Mouse (Mus musculus): ENCODE data around the gene Arhgap10. TPM values are rescaled to one million over a fixed set of nuclear protein-coding genes. Genes with fewer than 3 reads are reported as not detected.

Gene Arhgap10
- polyA plus RNA-seq, 1 experiment from 2014 or later = 26.1 TPM

- 92% methylated on average over 5 of the region's 5 CpGs for WGBS
- DNase-seq (ENCODE audit: low spot score) = no peak
Observed at GRCm38 (mm10) chr8:77275571-77275970, 242.2 kb downstream of the Arhgap10 start.

DNA sequence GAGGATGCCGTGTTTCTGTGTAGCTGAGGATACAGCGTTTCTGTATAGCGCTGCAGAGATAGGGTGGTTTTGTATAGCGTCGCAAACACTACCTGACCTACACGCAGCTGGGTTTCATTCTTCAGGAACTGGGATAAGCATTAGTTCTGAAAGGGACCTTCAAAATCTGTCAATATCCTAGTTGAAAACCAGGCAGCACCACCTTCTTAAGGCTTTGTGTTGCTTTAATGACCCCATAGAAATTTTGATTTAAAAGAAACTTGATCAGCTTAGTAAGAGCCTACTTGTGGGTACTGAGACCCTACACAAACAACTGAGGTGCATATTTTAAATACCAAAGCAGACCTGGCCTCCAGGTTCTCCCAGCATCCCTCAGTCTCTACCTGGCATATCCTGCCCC is 245.6 kb downstream of the Arhgap10 start:
- 80% methylated on average over 6 of the region's 6 CpGs for WGBS
- no peak overlapping the region for H3K27ac ChIP-seq (replicated peaks)
- no peak overlapping the region for H3K4me3 ChIP-seq
- DNase-seq (ENCODE audit: low spot score) = no peak
- peaks cover 34% of the 10 kb centered on the region for H3K36me3 ChIP-seq (replicated peaks)
- no peaks in the 10 kb centered on the region for H3K27me3 ChIP-seq (replicated peaks; ENCODE audit: low read depth, poor library complexity, severe bottlenecking)
- 0 out of 2 replicates have a peak, but pooled peaks cover 2% of the 10 kb centered on the region for H3K9me3 ChIP-seq
- 0 out of 2 replicates have a peak, but pooled peaks cover 4% of the 10 kb centered on the region for H3K4me1 ChIP-seq

More at GRCm38 (mm10) chr8:77275571-77275970, 242.2 kb downstream of the Arhgap10 start:
- no peak overlapping the region for H3K4me3 ChIP-seq
- peaks cover 15% of the 10 kb centered on the region for H3K36me3 ChIP-seq (replicated peaks)
- no peaks in the 10 kb centered on the region for H3K27me3 ChIP-seq (replicated peaks; ENCODE audit: low read depth, poor library complexity, severe bottlenecking)
- H3K27ac ChIP-seq (replicated peaks) = no peak overlapping the region
- H3K4me1 ChIP-seq = peaks cover 13% of the 10 kb centered on the region
- H3K9me3 ChIP-seq = no peaks in the 10 kb centered on the region

GRCm38 (mm10) chr8:77267941-77268405 is 249.8 kb downstream of the Arhgap10 start:
- Histone ChIP-seq H3K27ac (replicated peaks) (no peak overlapping the region), H3K9me3 (0 out of 2 replicates have a peak, but pooled peaks cover 2% of the 10 kb centered on the region), H3K4me1 (0 out of 2 replicates have a peak, but pooled peaks cover 4% of the 10 kb centered on the region), H3K36me3 (replicated peaks) (peaks cover 29% of the 10 kb centered on the region), H3K27me3 (replicated peaks; ENCODE audit: low read depth, poor library complexity, severe bottlenecking) (no peaks in the 10 kb centered on the region), H3K4me3 (no peak overlapping the region)
- 66% methylated on average over 1 of the region's 1 CpGs for WGBS
- DNase-seq (ENCODE audit: low spot score) = no peak

DNA sequence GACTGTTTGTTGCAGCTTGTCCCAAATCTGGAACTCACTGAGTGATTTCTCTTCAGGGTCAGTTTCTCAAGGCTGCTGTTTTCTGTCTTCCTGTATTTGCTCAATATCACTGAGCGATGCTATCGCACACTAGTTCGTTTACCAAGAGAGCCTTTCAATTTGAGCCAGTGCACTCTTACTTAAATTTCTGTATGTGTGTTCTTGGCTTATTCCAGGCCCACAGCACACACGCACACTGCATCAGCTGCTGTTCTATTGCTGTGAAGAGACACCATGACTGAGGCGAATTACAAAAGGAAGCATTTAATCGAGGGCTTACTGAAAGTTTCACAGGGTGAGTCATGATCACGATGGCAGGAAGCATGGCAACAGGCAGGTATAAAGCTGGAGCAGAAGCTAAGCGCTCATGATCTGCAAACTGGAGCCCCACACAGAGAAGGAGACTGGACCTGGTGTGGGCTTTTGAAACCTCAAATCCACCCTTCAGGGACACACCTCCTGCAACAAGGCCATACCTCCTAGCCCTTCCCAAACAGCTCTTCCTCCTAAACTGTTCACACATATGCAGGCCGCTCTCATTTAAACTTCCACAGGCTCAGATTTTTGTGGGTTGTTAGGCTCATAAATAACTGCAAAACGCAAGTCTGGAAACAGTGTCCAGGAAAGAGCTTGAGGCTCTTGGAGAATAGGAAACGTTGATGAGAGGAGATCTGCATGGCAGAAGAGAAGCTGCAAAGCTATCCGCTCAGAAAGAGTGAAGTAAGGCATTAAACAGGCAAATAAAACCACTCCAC is 255.3 kb downstream of the Arhgap10 start:
- no peak overlapping the region for H3K4me3 ChIP-seq
- H3K4me1 ChIP-seq = no peaks in the 10 kb centered on the region
- H3K27ac ChIP-seq (replicated peaks) = no peak overlapping the region
- WGBS = 90% methylated on average over 12 of the region's 12 CpGs
- DNase-seq (ENCODE audit: low spot score) = no peak
- no peaks in the 10 kb centered on the region for H3K9me3 ChIP-seq
- H3K36me3 ChIP-seq (replicated peaks) = peaks cover 17% of the 10 kb centered on the region
- H3K27me3 ChIP-seq (replicated peaks; ENCODE audit: low read depth, poor library complexity, severe bottlenecking) = no peaks in the 10 kb centered on the region

DNA sequence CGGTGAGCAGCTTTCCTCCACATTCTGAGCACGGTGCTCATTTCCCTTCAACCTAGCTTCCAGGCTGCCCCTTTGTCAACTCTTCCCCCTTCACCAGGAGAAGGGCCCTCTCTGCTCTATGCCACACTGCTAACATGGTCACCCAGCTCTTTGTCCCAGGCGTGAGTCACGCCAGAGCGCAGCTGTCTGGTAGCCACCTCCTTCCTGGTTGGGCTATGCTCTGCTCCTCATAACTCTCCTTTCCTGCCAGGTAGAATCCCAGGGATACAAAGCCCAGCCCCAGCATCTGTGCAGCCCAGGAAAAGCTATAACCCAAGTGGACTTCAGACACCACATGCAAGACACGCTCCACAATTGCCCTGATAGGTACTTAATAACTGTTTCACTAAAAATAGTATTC is 256.5 kb downstream of the Arhgap10 start:
- no peak overlapping the region for H3K4me3 ChIP-seq
- no peaks in the 10 kb centered on the region for H3K27me3 ChIP-seq (replicated peaks; ENCODE audit: low read depth, poor library complexity, severe bottlenecking)
- 91% methylated on average over 6 of the region's 6 CpGs for WGBS
- no peaks in the 10 kb centered on the region for H3K9me3 ChIP-seq
- no peak overlapping the region for H3K27ac ChIP-seq (replicated peaks)
- H3K36me3 ChIP-seq (replicated peaks) = peaks cover 29% of the 10 kb centered on the region
- no peaks in the 10 kb centered on the region for H3K4me1 ChIP-seq
- no peak for DNase-seq (ENCODE audit: low spot score)

- WGBS = 93% methylated on average over 12 of the region's 12 CpGs
- no peak overlapping the region for H3K4me3 ChIP-seq
- H3K27me3 ChIP-seq (replicated peaks; ENCODE audit: low read depth, poor library complexity, severe bottlenecking) = no peaks in the 10 kb centered on the region
- H3K4me1 ChIP-seq = no peaks in the 10 kb centered on the region
- no peak for DNase-seq (ENCODE audit: low spot score)
- H3K9me3 ChIP-seq = no peaks in the 10 kb centered on the region
- H3K36me3 ChIP-seq (replicated peaks) = peaks cover 44% of the 10 kb centered on the region
- no peak overlapping the region for H3K27ac ChIP-seq (replicated peaks)
Observed at GRCm38 (mm10) chr8:77257085-77257451, 260.7 kb downstream of the Arhgap10 start.

DNA sequence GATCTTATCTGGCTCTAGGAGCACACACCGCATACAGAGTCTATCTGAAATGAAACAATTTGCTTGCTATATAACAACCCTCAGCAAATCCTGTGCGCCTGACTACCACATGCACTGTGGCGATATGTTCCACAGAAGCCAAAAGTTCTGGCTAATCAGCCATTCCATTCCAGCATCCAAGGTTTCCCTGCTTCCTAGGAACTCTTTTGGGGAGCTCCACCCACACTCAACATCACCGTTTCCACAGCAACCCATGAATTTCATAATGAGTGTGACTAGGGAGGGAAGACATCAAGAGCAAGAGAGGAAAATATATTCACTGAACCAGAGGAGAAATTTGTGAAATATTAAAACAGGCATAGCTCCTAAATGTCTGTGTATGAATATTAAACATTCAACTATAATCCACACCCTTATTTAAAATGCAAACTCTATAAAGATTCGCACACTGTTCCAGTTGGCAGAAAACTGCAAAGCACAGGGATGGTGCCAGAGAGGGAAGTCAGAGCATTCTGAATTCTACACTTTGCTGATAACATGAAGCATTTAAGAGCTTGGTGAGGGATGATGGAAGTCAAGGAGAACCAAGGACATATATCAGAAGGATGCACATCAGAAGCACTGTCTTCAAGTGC is 261.2 kb downstream of the Arhgap10 start:
- DNase-seq (ENCODE audit: low spot score) = no peak
- H3K36me3 ChIP-seq (replicated peaks) = peaks cover 47% of the 10 kb centered on the region
- H3K9me3 ChIP-seq = no peaks in the 10 kb centered on the region
- H3K27ac ChIP-seq (replicated peaks) = no peak overlapping the region
- WGBS = 94% methylated on average over 5 of the region's 5 CpGs
- no peaks in the 10 kb centered on the region for H3K27me3 ChIP-seq (replicated peaks; ENCODE audit: low read depth, poor library complexity, severe bottlenecking)
- no peak overlapping the region for H3K4me3 ChIP-seq
- no peaks in the 10 kb centered on the region for H3K4me1 ChIP-seq

- Histone ChIP-seq H3K4me1 (no peaks in the 10 kb centered on the region), H3K9me3 (no peaks in the 10 kb centered on the region), H3K27me3 (replicated peaks; ENCODE audit: low read depth, poor library complexity, severe bottlenecking) (no peaks in the 10 kb centered on the region), H3K36me3 (replicated peaks) (peaks cover 63% of the 10 kb centered on the region), H3K27ac (replicated peaks) (no peak overlapping the region), H3K4me3 (no peak overlapping the region)
- WGBS = 84% methylated on average over 5 of the region's 5 CpGs
- DNase-seq (ENCODE audit: low spot score) = no peak
Observed at GRCm38 (mm10) chr8:77254466-77254865, 263.3 kb downstream of the Arhgap10 start.

- Histone ChIP-seq H3K4me3 (no peak overlapping the region), H3K27ac (replicated peaks) (no peak overlapping the region), H3K9me3 (no peaks in the 10 kb centered on the region), H3K4me1 (no peaks in the 10 kb centered on the region), H3K36me3 (replicated peaks) (peaks cover 62% of the 10 kb centered on the region), H3K27me3 (replicated peaks; ENCODE audit: low read depth, poor library complexity, severe bottlenecking) (no peaks in the 10 kb centered on the region)
- DNase-seq (ENCODE audit: low spot score) = no peak
- WGBS = 90% methylated on average over 5 of the region's 5 CpGs
Observed at GRCm38 (mm10) chr8:77251134-77251533, 266.6 kb downstream of the Arhgap10 start.

GRCm38 (mm10) chr8:77250094-77250493 is 267.7 kb downstream of the Arhgap10 start:
- WGBS = 88% methylated on average over 3 of the region's 3 CpGs
- no peak overlapping the region for H3K4me3 ChIP-seq
- H3K36me3 ChIP-seq (replicated peaks) = peaks cover 62% of the 10 kb centered on the region
- DNase-seq (ENCODE audit: low spot score) = no peak
- H3K9me3 ChIP-seq = no peaks in the 10 kb centered on the region
- no peaks in the 10 kb centered on the region for H3K27me3 ChIP-seq (replicated peaks; ENCODE audit: low read depth, poor library complexity, severe bottlenecking)
- no peak overlapping the region for H3K27ac ChIP-seq (replicated peaks)
- H3K4me1 ChIP-seq = no peaks in the 10 kb centered on the region

GRCm38 (mm10) chr8:77241381-77241780 is 276.4 kb downstream of the Arhgap10 start:
- H3K36me3 ChIP-seq (replicated peaks) = 0 out of 2 replicates have a peak, but pooled peaks cover 4% of the 10 kb centered on the region
- 96% methylated on average over 3 of the region's 3 CpGs for WGBS
- H3K27me3 ChIP-seq (replicated peaks; ENCODE audit: low read depth, poor library complexity, severe bottlenecking) = no peaks in the 10 kb centered on the region
- H3K4me1 ChIP-seq = peaks cover 3% of the 10 kb centered on the region; the same call in 1 of the 2 replicates
- no peak overlapping the region for H3K27ac ChIP-seq (replicated peaks)
- DNase-seq (ENCODE audit: low spot score) = no peak
- no peaks in the 10 kb centered on the region for H3K9me3 ChIP-seq
- no peak overlapping the region for H3K4me3 ChIP-seq

DNA sequence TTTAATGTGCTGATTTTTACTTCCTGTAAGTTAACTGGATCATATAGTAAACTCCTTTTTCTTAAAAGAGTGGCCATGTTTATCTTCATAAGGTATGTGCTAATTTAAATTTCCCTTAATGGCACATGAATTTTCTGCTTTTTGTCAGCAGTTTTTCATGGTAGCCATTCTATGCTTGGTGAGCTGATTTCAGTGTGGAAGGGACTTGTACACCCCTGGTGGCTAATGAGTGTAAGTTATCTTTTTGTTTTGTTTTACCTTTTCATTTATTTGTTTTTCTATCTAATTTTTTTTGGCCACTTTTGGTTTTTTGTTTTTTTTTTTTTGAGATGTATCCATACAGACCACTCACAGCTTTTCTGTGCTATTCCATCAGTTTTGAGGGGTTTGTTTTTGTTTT is 278.3 kb downstream of the Arhgap10 start:
- Histone ChIP-seq H3K27me3 (replicated peaks; ENCODE audit: low read depth, poor library complexity, severe bottlenecking) (no peaks in the 10 kb centered on the region), H3K4me3 (no peak overlapping the region), H3K4me1 (peaks cover 3% of the 10 kb centered on the region; the same call in 1 of the 2 replicates), H3K27ac (replicated peaks) (no peak overlapping the region), H3K9me3 (no peaks in the 10 kb centered on the region), H3K36me3 (replicated peaks) (no peaks in the 10 kb centered on the region)
- no peak for DNase-seq (ENCODE audit: low spot score)

- H3K36me3 ChIP-seq (replicated peaks) = no peaks in the 10 kb centered on the region
- H3K27ac ChIP-seq (replicated peaks) = no peak overlapping the region
- DNase-seq (ENCODE audit: low spot score) = no peak
- H3K9me3 ChIP-seq = no peaks in the 10 kb centered on the region
- no peak overlapping the region for H3K4me3 ChIP-seq
- no peaks in the 10 kb centered on the region for H3K27me3 ChIP-seq (replicated peaks; ENCODE audit: low read depth, poor library complexity, severe bottlenecking)
- WGBS = 73% methylated on average over 1 of the region's 1 CpGs
- H3K4me1 ChIP-seq = peaks cover 3% of the 10 kb centered on the region; the same call in 1 of the 2 replicates
Observed at GRCm38 (mm10) chr8:77236701-77237100, 281.1 kb downstream of the Arhgap10 start.
